Mouse (Mus musculus): ENCODE data around the gene Nmnat2. TPM values are rescaled to one million over a fixed set of nuclear protein-coding genes. Genes with fewer than 3 reads are reported as not detected.

The Nmnat2 gene
- total and polyA plus RNA-seq, 3 experiments, result 0.78 to 1.1 (median 0.84) TPM

- DNase-seq, result no peak
These were observed 64.8 kb downstream of the Nmnat2 start for GRCm38 (mm10) chr1:153019623-153020022.

GRCm38 (mm10) chr1:153021034-153021638 is 66.3 kb downstream of the Nmnat2 start:
- DNase-seq, result no peak

- no peak for DNase-seq
These were observed 68.2 kb downstream of the Nmnat2 start for GRCm38 (mm10) chr1:153023018-153023417.

DNA sequence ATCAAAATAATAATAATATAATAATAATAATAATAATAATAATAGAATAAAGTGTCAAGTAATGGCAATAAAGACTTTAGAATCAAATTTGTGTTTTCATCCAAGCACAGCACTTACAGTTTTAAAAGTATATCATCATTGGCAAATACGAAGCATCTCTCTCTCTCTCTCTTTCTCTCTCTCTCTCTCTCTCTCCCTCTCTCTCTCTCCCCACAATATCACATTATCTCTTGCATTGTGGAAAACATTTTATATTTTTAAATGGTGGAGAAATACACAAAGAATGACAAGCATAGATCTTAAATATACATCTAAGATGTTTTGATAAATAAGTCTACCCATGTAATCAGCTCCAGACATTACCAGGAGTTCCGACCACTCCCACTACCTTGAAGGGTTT is 69.1 kb downstream of the Nmnat2 start:
- DNase-seq, result no peak

DNA sequence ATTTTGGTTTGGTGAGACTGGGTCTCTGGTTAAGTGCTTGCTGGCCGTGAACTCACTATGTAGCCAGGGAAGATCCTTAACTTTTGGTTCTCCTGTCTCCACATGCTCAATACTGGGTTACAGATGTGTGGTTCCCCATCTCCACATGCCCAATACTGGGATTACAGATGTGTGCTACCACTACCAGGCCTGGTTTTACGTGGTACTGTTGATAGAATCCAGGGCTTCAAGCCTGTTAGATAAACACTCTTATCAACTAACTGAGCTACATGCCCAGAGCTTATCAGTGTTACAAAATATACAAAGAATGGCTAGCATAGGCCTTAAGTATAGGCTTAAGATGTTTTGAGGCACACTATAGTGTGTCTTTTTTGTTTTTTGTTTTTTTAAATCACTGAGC is 69.7 kb downstream of the Nmnat2 start:
- no peak for DNase-seq

DNA sequence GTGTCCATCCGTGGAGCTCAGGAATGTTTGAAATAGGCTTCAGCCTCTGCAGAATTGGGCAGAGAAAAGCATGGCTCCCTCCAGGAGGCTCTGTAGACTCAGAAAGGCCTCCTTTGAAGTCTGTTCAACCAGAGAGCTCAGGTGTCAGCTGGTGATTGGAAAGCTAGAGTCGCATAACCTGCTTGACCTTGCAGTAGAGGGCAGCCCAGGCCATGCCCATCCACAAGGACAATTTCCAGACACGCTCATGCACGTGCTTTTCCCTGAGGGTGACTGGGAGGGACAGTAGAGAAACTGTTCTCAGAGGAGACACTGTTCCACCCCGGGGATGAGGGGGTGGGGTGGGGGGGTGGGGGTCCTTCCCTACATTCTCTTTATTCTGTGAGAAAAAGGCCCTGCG is 76.6 kb downstream of the Nmnat2 start:
- no peak for DNase-seq

DNA sequence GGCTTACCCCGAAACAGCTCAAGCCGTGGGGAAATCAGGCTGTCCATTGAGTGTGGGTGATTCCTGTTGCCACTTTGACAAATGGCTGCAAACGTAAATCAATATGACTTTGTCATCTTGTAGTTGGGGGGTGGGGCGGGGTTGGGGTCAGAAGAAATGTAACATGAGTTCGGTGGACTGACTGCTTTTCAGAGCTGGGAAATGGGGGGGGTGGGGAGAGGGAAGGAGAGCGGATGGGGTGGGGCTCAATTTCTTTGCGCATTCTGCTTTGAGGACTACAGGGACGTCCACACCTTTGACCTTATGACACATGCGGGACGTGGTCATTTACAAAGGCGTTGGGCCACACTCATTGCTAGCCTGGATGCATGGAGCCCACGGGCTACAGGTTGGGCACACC is 77.2 kb downstream of the Nmnat2 start:
- no peak for DNase-seq

- DNase-seq, result no peak
These were observed 78.5 kb downstream of the Nmnat2 start for GRCm38 (mm10) chr1:153033145-153033908.

DNA sequence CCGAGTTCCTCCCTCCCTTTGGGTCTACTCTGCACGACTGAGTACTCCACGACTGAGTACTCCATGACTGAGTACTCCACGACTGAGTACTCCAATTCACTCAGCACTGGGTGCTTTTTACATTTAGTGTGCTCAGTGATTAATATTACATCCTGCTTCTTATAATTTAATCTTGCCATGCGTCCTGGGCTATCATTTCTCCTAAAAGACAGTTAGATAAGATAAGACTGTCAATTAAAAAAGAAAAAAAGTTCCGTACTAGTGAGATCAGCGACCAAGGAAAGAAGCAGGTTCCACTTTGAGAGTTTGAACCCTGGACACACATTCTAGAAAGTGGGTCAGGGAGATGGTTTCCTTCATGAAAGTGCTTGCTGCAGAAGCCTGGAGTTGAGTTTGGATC is 79.3 kb downstream of the Nmnat2 start:
- no peak for DNase-seq

GRCm38 (mm10) chr1:153035328-153035944 is 80.6 kb downstream of the Nmnat2 start:
- DNase-seq, result peak; percentile 29

DNA sequence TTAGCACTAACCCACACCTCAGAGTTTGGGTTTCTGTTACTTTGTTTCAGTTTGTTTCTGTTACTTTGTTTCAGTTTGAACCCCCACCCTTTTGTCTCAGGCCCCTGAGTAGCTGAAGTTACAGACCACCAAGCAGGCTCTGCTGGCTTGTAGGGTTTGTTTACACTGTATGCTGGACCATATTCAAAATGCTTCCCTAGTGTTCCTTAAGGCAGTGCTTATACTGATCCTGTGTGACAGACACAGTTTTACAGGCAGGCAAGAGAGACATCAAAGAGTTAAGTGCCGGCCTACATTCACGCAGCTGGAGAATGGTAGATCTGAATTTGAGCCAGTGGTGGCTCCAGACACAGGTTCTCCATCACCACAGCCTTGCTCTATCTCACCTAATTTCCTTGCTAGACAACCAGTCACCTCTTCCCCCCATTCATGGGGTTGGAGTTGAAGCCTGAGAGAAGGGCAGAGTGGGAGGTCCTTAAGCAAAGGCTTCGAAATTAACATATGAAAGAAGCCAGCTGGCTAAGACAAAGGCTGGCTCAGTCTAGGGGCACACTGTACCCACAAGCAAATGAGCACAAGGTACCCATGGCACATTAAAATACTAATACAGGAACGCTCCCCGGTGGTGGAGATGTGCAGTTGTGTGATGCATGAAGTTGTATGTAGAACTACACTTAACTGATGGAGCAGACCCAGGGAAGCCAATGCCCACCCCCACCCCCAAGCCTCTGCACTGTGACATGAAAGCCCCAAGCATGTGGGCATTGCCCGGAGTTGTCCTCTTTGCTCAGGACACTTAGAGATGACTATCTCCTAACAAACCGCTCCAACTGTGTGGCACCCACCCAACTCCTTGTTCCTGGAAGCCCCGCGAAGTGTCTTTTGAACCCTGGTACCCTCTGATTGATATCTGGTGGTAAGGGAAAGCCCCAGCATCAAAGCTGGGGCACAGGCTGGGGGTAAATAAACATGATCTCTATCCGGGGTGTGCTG is 82.9 kb downstream of the Nmnat2 start:
- no peak for DNase-seq

DNA sequence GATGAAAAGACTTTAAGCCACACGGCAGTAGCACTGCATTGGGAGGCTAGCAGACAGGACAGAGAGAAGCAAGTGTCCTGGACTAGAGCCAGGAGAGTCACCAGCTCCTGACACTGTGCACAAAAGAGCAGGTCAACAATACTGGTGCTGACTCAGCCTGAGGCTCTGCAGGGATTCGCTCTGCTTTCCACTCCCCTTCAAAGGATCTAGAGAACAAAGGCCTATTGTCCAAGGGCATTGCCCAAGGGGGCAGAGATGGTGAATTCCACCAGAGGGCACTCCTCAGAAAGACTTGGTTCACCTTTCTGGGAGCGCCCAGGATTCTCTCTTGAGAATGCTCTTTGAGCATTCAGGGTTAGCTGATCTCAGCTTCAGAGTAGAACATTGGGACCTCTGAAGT is 85.3 kb downstream of the Nmnat2 start:
- DNase-seq, result peak; percentile 52

DNA sequence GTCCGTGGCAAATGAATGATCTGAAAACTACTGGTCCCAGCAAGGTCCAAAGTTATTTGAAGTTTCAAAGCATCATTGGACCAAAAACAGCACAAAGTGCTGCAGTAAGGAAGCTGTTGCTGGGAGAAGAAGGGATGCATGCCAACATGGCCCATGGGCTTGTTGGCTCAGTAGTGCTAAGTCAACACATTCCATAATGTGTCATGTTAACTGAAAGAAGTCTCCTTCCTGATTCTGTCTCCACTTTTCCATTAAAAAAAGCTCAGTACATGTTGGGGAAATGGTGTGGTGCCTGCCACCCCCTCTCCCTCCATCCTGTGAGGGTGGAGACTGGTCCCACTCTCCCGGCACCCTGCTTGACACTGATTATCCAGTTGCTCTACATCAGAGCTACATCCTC is 86.3 kb downstream of the Nmnat2 start:
- no peak for DNase-seq

DNA sequence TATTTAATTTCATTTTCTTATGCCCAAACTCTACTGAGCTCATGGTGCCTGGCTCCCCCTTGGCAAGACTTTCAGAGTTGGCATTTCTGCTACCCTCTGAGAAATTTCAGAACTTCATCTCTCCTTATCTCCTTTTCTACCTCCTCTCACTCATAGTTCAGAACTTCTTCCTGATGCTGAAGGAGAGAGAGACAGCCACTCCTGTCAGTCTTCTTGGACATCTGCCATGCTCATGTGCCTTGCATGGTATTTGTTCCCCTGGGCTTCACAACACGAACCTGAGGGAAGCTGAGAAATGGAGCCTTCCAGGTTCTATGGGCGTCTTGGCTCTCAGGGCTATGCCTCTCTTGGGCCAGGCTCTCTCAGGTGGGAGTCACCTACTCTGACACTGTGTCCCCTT is 87.5 kb downstream of the Nmnat2 start:
- DNase-seq, result no peak

GRCm38 (mm10) chr1:153043332-153043731 is 88.5 kb downstream of the Nmnat2 start:
- DNase-seq, result no peak

GRCm38 (mm10) chr1:153045368-153045767 is 90.6 kb downstream of the Nmnat2 start:
- DNase-seq, result no peak

GRCm38 (mm10) chr1:153048147-153048878 is 93.5 kb downstream of the Nmnat2 start:
- DNase-seq, result peak; percentile 47

GRCm38 (mm10) chr1:153049451-153049850 is 94.7 kb downstream of the Nmnat2 start:
- no peak for DNase-seq

DNA sequence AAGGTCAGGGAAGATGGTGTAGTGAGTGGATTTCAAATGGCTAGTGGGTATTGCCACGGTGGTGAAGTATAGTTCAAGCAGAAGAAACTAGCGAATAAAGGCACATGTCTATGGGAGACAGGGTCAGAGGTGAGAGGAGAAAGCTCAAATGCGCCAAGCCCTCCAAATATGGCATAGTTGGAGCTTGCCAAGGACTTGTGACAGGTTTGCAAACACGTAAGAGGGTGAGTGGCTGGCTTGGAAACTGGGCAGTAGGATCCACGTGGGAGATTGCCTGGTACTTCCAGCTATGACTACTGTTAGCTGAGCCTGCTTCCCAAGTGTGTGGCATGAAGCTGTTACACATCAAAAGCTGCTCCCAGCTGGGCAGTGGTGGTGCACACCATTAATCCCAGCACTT is 96.7 kb downstream of the Nmnat2 start:
- no peak for DNase-seq

- DNase-seq, result no peak
These were observed 98.8 kb downstream of the Nmnat2 start for GRCm38 (mm10) chr1:153053619-153054018.

DNA sequence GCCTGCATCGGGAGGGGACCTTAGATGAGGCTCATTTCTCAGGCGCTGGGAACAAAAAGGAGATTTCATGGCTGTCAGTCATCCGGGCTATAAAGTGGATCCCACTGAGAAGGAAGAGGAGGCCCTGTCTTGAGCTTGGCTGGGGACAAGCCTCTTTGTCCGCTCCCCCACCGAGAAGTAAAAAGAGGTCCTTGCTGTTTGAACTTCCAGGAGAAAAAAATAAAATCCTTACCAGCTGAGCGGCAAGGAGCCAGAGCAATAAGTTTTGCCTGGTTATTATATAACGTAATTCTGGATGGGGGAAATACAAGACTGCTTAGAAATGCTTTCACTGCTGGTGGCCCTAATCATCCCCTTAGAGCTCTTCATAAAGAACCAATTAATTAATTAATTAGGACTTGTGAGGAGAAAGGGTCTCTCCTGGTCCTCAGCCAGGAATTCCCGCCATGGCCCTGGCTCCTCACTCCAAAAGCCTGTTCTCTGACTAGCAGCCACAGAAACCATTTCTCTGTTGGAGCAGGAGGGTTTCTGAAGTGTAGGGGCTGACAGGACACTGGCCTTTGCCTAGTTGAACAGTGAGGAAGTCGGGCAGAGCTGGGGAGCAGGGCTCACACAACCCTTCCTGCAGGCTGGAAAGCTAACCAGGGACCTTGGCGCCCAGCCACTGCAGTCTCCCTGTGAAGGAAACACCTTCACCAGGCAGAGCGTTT is 99.5 kb downstream of the Nmnat2 start:
- no peak for DNase-seq

Measured in adrenal gland, adult 2 months (tissue).